Mouse (Mus musculus): ENCODE data around the gene Slc4a4. TPM values are rescaled to one million over a fixed set of nuclear protein-coding genes. Genes with fewer than 3 reads are reported as not detected.
"Not testable (repeated sequence)": the region's sequence is repeated elsewhere in the genome, so short reads cannot be mapped to it uniquely, and the experiment has no call there.

Slc4a4 gene
- polyA plus RNA-seq, 1 experiment from 2014 or later, result 2.4 TPM

DNA sequence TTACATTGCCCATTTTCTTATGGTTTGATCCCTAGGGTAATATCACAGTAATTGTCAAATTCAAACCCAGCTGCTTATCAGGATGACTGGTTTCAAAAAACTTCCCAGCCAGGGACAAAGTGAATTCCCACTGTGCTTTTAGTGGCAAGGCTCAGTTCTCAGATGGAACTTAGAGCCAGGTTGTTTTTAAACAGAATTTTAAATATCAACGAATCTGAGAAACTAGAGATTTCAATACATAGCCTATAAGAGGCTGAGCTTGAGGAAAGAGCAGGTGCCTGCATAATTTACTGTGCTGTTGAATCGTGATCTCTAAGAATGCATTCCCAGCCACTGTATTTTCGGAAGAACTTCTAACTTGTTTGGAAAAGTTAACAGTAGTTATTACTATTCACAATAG, 213.3 kb downstream of the Slc4a4 start:
- Histone ChIP-seq H3K27me3 (no peaks in the 10 kb centered on the region), H3K27ac (no peak overlapping the region), H3K9me3 (no peaks in the 10 kb centered on the region), H3K4me3 (no peak overlapping the region), H3K4me2 (replicated peaks) (no peak overlapping the region), H3K36me3 (no peaks in the 10 kb centered on the region), H3K9ac (no peak overlapping the region), H3K4me1 (no peaks in the 10 kb centered on the region)
- ATAC-seq (ENCODE audit: low FRiP score, low read depth), result no peak
- 84% methylated on average over 3 of the region's 3 CpGs for WGBS

DNA sequence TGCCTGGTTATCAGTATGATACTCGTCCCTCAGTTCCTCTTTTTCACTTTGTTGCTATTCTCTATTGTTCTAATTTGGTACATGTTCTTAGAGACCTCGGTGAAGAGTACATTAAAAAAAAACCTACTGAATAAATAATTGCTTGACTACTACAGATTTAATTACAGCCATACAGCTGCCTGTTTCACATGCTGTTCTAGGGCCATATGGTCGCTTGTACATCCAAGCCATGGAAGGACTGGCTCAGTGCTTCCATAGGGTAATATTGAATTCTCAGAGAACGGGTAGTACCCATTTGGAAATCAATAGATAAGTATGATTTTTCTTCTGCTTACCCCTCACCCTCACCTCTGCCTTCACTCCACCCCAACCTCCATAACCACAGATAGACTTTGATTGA, 215.9 kb downstream of the Slc4a4 start:
- Histone ChIP-seq H3K36me3 (no peaks in the 10 kb centered on the region), H3K9ac (no peak overlapping the region), H3K9me3 (no peaks in the 10 kb centered on the region), H3K4me1 (no peaks in the 10 kb centered on the region), H3K27me3 (no peaks in the 10 kb centered on the region), H3K27ac (no peak overlapping the region), H3K4me3 (no peak overlapping the region), H3K4me2 (replicated peaks) (no peak overlapping the region)
- 84% methylated on average over 4 of the region's 4 CpGs for WGBS
- no peak for ATAC-seq (ENCODE audit: low FRiP score, low read depth)

- H3K9ac ChIP-seq, result no peak overlapping the region
- no peak overlapping the region for H3K4me2 ChIP-seq (replicated peaks)
Measured at GRCm38 (mm10) chr5:89105346-89105745, 218.7 kb downstream of the Slc4a4 start.

GRCm38 (mm10) chr5:89106217-89106616, 219.6 kb downstream of the Slc4a4 start:
- ATAC-seq (ENCODE audit: low FRiP score, low read depth), result peak; percentile 40; the same call in 1 of the 2 replicates
- no peak overlapping the region for H3K4me3 ChIP-seq
- no peak overlapping the region for H3K9ac ChIP-seq

More at GRCm38 (mm10) chr5:89105346-89105745, 218.7 kb downstream of the Slc4a4 start:
- Histone ChIP-seq H3K27me3 (no peaks in the 10 kb centered on the region), H3K9me3 (no peaks in the 10 kb centered on the region), H3K4me3 (no peak overlapping the region), H3K27ac (no peak overlapping the region), H3K36me3 (no peaks in the 10 kb centered on the region), H3K4me1 (no peaks in the 10 kb centered on the region)
- WGBS, result 82% methylated on average over 9 of the region's 9 CpGs
- ATAC-seq (ENCODE audit: low FRiP score, low read depth), result no peak

DNA sequence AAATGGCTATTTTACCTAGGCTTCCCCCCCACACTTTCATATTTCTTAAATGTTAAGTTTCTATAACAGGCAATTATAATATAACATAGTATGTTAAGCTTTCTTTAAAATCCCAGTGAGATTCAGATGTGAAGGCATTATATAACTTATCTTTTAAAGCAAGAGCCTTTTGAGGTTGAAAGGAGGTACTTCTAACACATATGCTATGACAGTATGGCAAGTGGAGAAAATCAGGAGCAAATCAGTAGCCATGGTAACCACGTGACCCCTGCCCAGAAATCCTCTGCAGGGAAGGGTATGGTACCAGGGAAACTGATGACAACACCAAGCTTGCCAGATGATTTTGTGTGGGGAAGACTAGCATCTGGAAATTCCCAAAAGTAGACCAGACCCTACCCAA, 222.2 kb downstream of the Slc4a4 start:
- no peaks in the 10 kb centered on the region for H3K27me3 ChIP-seq
- H3K27ac ChIP-seq, result no peak overlapping the region
- H3K4me2 ChIP-seq (replicated peaks), result no peak overlapping the region
- H3K4me1 ChIP-seq, result no peaks in the 10 kb centered on the region
- no peak overlapping the region for H3K4me3 ChIP-seq
- no peaks in the 10 kb centered on the region for H3K36me3 ChIP-seq
- no peaks in the 10 kb centered on the region for H3K9me3 ChIP-seq
- ATAC-seq (ENCODE audit: low FRiP score, low read depth), result no peak
- no peak overlapping the region for H3K9ac ChIP-seq
- 82% methylated on average over 1 of the region's 1 CpGs for WGBS

More at GRCm38 (mm10) chr5:89106217-89106616, 219.6 kb downstream of the Slc4a4 start:
- H3K9me3 ChIP-seq, result no peaks in the 10 kb centered on the region
- H3K27ac ChIP-seq, result no peak overlapping the region
- no peaks in the 10 kb centered on the region for H3K4me1 ChIP-seq
- no peak overlapping the region for H3K4me2 ChIP-seq (replicated peaks)
- no peaks in the 10 kb centered on the region for H3K27me3 ChIP-seq
- no peaks in the 10 kb centered on the region for H3K36me3 ChIP-seq

DNA sequence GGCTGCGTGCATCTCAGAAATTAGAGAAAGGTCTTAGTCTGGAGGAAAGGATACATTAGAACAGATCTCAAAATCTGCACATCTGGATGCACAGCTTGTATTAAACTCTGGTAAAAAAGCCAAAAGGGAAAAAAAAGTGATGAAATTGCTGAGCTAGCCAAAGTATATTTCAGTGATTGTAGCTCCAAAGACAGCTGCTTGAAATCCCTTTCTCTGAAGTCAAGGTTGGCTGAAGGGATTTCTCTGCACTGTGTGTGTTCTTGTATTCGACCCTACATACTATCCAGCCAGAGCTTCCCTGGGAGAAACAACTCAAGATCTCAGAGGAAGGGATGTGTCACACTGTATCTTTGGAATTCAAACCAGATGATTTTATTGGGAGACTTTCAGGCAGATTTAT, 223.2 kb downstream of the Slc4a4 start:
- H3K4me1 ChIP-seq, result no peaks in the 10 kb centered on the region
- H3K4me2 ChIP-seq (replicated peaks), result no peak overlapping the region
- no peak for ATAC-seq (ENCODE audit: low FRiP score, low read depth)
- no peaks in the 10 kb centered on the region for H3K27me3 ChIP-seq
- no peak overlapping the region for H3K27ac ChIP-seq
- no peaks in the 10 kb centered on the region for H3K36me3 ChIP-seq
- no peak overlapping the region for H3K4me3 ChIP-seq
- no peaks in the 10 kb centered on the region for H3K9me3 ChIP-seq
- H3K9ac ChIP-seq, result no peak overlapping the region
- WGBS, result 75% methylated on average over 2 of the region's 2 CpGs

DNA sequence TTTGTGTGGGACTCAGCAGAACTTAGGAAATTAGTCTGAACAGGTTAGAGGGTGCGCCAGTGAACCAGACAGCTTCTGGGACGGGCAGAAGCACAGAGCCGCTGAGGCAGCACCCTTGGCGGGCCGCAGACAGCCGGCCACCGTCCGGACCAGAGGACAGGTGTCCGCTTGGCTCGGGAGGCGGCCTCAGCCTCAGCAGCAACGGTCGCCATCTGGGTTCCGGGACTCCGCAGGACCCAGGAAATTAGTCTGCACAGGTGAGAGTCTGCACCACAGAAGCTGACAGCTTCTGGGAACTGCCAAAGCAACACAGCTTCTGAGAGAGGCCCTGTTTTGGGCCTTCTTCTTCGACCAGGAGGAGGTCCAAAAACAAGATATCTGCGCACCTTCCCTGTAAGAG, 225.4 kb downstream of the Slc4a4 start:
- H3K27ac ChIP-seq; H3K4me3 ChIP-seq; H3K9me3 ChIP-seq; H3K4me1 ChIP-seq; H3K4me2 ChIP-seq (replicated peaks); H3K9ac ChIP-seq; ATAC-seq (ENCODE audit: low FRiP score, low read depth); H3K36me3 ChIP-seq; H3K27me3 ChIP-seq: not testable (repeated sequence)
- WGBS, result 92% methylated on average over 15 of the region's 17 CpGs

- no peak overlapping the region for H3K27ac ChIP-seq
- WGBS, result 69% methylated on average over 1 of the region's 1 CpGs
- no peaks in the 10 kb centered on the region for H3K27me3 ChIP-seq
- ATAC-seq (ENCODE audit: low FRiP score, low read depth), result no peak
- no peak overlapping the region for H3K4me3 ChIP-seq
- H3K9ac ChIP-seq, result no peak overlapping the region
- no peaks in the 10 kb centered on the region for H3K36me3 ChIP-seq
- no peak overlapping the region for H3K4me2 ChIP-seq (replicated peaks)
- H3K9me3 ChIP-seq, result no peaks in the 10 kb centered on the region
- H3K4me1 ChIP-seq, result no peaks in the 10 kb centered on the region
Measured at GRCm38 (mm10) chr5:89120881-89121280, 234.3 kb downstream of the Slc4a4 start.

DNA sequence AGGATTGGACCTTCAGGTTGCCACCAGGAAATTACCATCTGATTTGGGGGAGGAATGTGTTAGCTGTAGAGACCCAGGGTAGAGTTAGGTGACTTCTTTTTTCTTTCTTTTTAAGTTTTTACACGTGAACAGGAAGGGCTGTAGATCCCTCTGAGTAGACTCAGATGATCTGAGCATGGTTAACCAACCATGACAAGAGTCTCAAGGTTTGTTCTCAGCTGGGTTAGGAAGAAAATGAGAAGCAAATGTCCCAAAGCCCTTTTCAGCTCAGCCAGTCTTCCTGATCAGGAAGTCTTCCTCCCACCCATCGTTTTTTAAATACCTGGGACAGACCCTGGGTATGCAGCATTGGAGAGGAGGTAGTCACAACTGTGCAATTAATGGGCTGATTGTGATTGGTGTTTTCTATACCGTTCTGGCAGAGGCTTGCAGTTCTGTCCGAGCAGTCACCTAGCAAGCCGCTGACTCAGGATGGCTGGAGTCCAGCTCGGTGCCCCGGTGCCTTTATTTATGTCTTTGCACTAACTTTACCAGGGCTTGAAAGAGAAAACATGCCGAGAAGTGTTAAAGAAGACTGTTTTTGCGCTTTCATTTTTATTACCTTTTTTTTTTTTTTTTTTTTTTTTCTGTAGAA, 236.8 kb downstream of the Slc4a4 start:
- H3K27me3 ChIP-seq, result no peaks in the 10 kb centered on the region
- ATAC-seq (ENCODE audit: low FRiP score, low read depth), result no peak
- no peak overlapping the region for H3K27ac ChIP-seq
- H3K9ac ChIP-seq, result no peak overlapping the region
- H3K9me3 ChIP-seq, result no peaks in the 10 kb centered on the region
- no peaks in the 10 kb centered on the region for H3K36me3 ChIP-seq
- WGBS, result 54% methylated on average over 9 of the region's 9 CpGs
- no peak overlapping the region for H3K4me2 ChIP-seq (replicated peaks)
- H3K4me3 ChIP-seq, result no peak overlapping the region
- no peaks in the 10 kb centered on the region for H3K4me1 ChIP-seq

- H3K9ac ChIP-seq, result no peak overlapping the region
- no peak overlapping the region for H3K4me2 ChIP-seq (replicated peaks)
- no peaks in the 10 kb centered on the region for H3K4me1 ChIP-seq
- 87% methylated on average over 6 of the region's 6 CpGs for WGBS
- H3K27me3 ChIP-seq, result no peaks in the 10 kb centered on the region
- no peaks in the 10 kb centered on the region for H3K36me3 ChIP-seq
- H3K9me3 ChIP-seq, result no peaks in the 10 kb centered on the region
- no peak overlapping the region for H3K27ac ChIP-seq
- no peak for ATAC-seq (ENCODE audit: low FRiP score, low read depth)
- no peak overlapping the region for H3K4me3 ChIP-seq
Measured at GRCm38 (mm10) chr5:89128210-89128609, 241.6 kb downstream of the Slc4a4 start.

DNA sequence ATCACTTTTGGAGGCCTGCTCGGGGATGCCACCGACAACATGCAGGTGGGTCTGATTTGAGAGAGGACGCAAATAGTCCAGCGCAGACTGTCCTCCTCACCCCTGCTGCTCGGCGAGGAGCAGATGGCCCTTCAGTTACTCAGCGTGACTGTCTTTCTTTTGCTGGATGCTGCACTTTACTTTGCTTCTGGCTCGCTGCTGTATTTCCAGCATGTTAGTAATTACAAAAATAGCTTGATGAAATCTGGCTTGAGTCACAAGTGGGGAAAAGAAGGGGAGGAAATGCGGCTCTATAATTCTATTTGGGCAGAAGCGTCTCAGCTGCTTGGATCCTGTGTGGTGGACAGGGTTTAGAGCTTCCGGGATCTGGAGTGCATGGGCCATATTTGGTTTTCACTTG, 249.2 kb downstream of the Slc4a4 start:
- WGBS, result 69% methylated on average over 11 of the region's 11 CpGs
- no peak for ATAC-seq (ENCODE audit: low FRiP score, low read depth)

DNA sequence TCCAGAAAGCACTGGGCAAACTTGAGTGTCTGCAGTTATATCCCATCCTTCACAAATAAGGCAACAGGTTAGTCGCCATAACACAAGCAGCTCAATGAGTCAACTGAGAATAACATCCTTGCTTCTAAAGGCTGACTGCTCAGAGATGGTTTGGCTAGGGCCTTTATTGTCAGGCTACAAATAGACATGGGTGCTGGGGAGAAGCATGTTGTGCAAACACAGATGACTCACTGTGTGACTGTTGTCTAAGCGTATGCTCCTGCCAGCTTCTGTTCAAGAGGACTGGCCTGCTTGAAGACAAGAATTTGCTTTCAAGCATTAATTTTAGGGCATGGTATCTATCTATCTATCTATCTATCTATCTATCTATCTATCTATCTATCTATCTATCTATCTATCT, 253.5 kb downstream of the Slc4a4 start:
- H3K4me3 ChIP-seq, result no peak overlapping the region
- H3K27me3 ChIP-seq, result no peaks in the 10 kb centered on the region
- H3K4me1 ChIP-seq, result peaks cover 12% of the 10 kb centered on the region
- H3K9ac ChIP-seq, result no peak overlapping the region
- no peaks in the 10 kb centered on the region for H3K9me3 ChIP-seq
- H3K27ac ChIP-seq, result no peak overlapping the region
- WGBS, result 96% methylated on average over 2 of the region's 2 CpGs
- no peaks in the 10 kb centered on the region for H3K36me3 ChIP-seq
- no peak overlapping the region for H3K4me2 ChIP-seq (replicated peaks)
- no peak for ATAC-seq (ENCODE audit: low FRiP score, low read depth)

More for the DNA sequence above, 249.2 kb downstream of the Slc4a4 start:
- Histone ChIP-seq H3K27me3 (no peaks in the 10 kb centered on the region), H3K9me3 (no peaks in the 10 kb centered on the region), H3K4me1 (no peaks in the 10 kb centered on the region), H3K4me2 (replicated peaks) (no peak overlapping the region), H3K36me3 (no peaks in the 10 kb centered on the region), H3K9ac (no peak overlapping the region), H3K4me3 (no peak overlapping the region), H3K27ac (no peak overlapping the region)

- H3K9me3 ChIP-seq, result no peaks in the 10 kb centered on the region
- 88% methylated on average over 2 of the region's 2 CpGs for WGBS
- H3K4me3 ChIP-seq, result no peak overlapping the region
- no peak overlapping the region for H3K27ac ChIP-seq
- H3K4me2 ChIP-seq (replicated peaks), result no peak overlapping the region
- no peaks in the 10 kb centered on the region for H3K27me3 ChIP-seq
- H3K9ac ChIP-seq, result no peak overlapping the region
- no peaks in the 10 kb centered on the region for H3K36me3 ChIP-seq
- ATAC-seq (ENCODE audit: low FRiP score, low read depth), result no peak
- peaks cover 12% of the 10 kb centered on the region for H3K4me1 ChIP-seq
Measured at GRCm38 (mm10) chr5:89141761-89142160, 255.1 kb downstream of the Slc4a4 start.

Measured in limb, embryonic 13.5 days (tissue).